Mouse (Mus musculus) MEL (cell line): ENCODE data around the gene Zfp74.

Source experiments
- CHD1 ChIP-seq: IDR thresholded peaks from 2 replicates; pipeline ENCODE4 v1.6.1; 2012; ENCODE audit warnings: low read depth, mild to moderate bottlenecking, inconsistent platforms, low read length, improper control_type of control experiment
- CTCF ChIP-seq, 3 experiments: IDR thresholded peaks in 2 of 3; conservative IDR thresholded peaks in 1 of 3; 2 replicates each; pipeline ENCODE4 v1.5.1; 2011 to 2012; ENCODE audit warnings: low read length in 3 of 3, low read depth in 2 of 3, mild to moderate bottlenecking in 2 of 3, improper control_type of control experiment in 1 of 3, inconsistent platforms in 1 of 3, mixed read lengths in 1 of 3, moderate library complexity in 1 of 3; ENCODE audit not compliant: control insufficient read depth in 1 of 3, insufficient read depth in 1 of 3, poor library complexity in 1 of 3, severe bottlenecking in 1 of 3
- EP300 ChIP-seq, 2 experiments: IDR thresholded peaks; 2 replicates each; pipeline ENCODE4 v1.6.1; 2011; ENCODE audit warnings: improper control_type of control experiment in 2 of 2, low read length in 2 of 2, low read depth in 1 of 2, mild to moderate bottlenecking in 1 of 2
- GABPA ChIP-seq: IDR thresholded peaks from 2 replicates; pipeline ENCODE4 v1.6.1; 2012; ENCODE audit warnings: low read depth, mild to moderate bottlenecking, inconsistent platforms, low read length, improper control_type of control experiment, moderate library complexity
- HCFC1 ChIP-seq: IDR thresholded peaks from 2 replicates; pipeline ENCODE4 v1.6.1; 2012; ENCODE audit warnings: low read depth, mild to moderate bottlenecking, inconsistent platforms, low read length, improper control_type of control experiment, moderate library complexity
- MAX ChIP-seq: IDR thresholded peaks from 2 replicates; pipeline ENCODE4 v1.6.1; 2011; ENCODE audit warnings: low read length, improper control_type of control experiment
- MXI1 ChIP-seq: IDR thresholded peaks from 2 replicates; pipeline ENCODE4 v1.6.1; 2011; ENCODE audit warnings: mild to moderate bottlenecking, low read depth, low read length, improper control_type of control experiment
- MYC ChIP-seq: IDR thresholded peaks from 2 replicates; pipeline ENCODE4 v1.6.1; 2011; ENCODE audit warnings: low read depth, mild to moderate bottlenecking, low read length, improper control_type of control experiment, moderate library complexity
- POLR2A ChIP-seq, 2 experiments: IDR thresholded peaks; 2 replicates each; pipeline ENCODE4 v1.6.1; 2011 to 2012; ENCODE audit warnings: low read length in 2 of 2, mild to moderate bottlenecking in 2 of 2, control low read depth in 1 of 2, improper control_type of control experiment in 1 of 2, low read depth in 1 of 2, moderate library complexity in 1 of 2; ENCODE audit not compliant: control insufficient read depth in 1 of 2, insufficient read depth in 1 of 2, poor library complexity in 1 of 2
- RAD21 ChIP-seq: IDR thresholded peaks from 2 replicates; pipeline ENCODE4 v1.6.1; 2011; ENCODE audit warnings: mild to moderate bottlenecking, low read depth, low read length, improper control_type of control experiment
- TBP ChIP-seq: IDR thresholded peaks from 2 replicates; pipeline ENCODE4 v1.8.0; 2011; ENCODE audit warnings: low read depth, low read length, improper control_type of control experiment
- TCF12 ChIP-seq: IDR thresholded peaks from 2 replicates; pipeline ENCODE4 v1.6.1; 2014; ENCODE audit warnings: low read depth, mild to moderate bottlenecking, inconsistent platforms, low read length, improper control_type of control experiment, moderate library complexity
- USF2 ChIP-seq, 2 experiments: IDR thresholded peaks; 2 replicates each; pipeline ENCODE4 v1.6.1; 2011 to 2012; ENCODE audit warnings: improper control_type of control experiment in 2 of 2, low read length in 2 of 2, borderline replicate concordance in 1 of 2, inconsistent platforms in 1 of 2, low read depth in 1 of 2, mild to moderate bottlenecking in 1 of 2; ENCODE audit not compliant: insufficient read depth in 1 of 2
- ZC3H11A ChIP-seq: IDR thresholded peaks from 2 replicates; pipeline ENCODE4 v1.6.1; 2012; ENCODE audit warnings: low read depth, mild to moderate bottlenecking, inconsistent platforms, low read length, improper control_type of control experiment

GRCm38 (mm10) chr7:29958125-29958724 is 4.3 kb upstream of the Zfp74 start:
- TF ChIP-seq HCFC1 (peak; percentile 42; the same call in 1 of the 2 replicates), TBP (no peak), CTCF (IDR thresholded peaks at IDR 0.05 in 2 of 3, conservative IDR thresholded peaks at IDR 0.05 in 1 of 3; ENCODE audit: control insufficient read depth in 1 of 3, insufficient read depth in 1 of 3, low read depth in 2 of 3, low read length in 3 of 3, poor library complexity in 1 of 3, severe bottlenecking in 1 of 3) (no peak), ZC3H11A (no peak), CHD1 (no peak), GABPA (no peak), EP300 (IDR thresholded peaks at IDR 0.05; ENCODE audit: low read depth in 1 of 2, low read length in 2 of 2) (peak; percentile 59 to 68), MXI1 (peak; percentile 80), RAD21 (no peak), TCF12 (peak; percentile 36; the same call in 1 of the 2 replicates), MYC (peak; percentile 88), USF2 (IDR thresholded peaks at IDR 0.05; ENCODE audit: borderline replicate concordance in 1 of 2, insufficient read depth in 1 of 2, low read depth in 1 of 2, low read length in 2 of 2) (no peak), MAX (peak; percentile 78), POLR2A (IDR thresholded peaks at IDR 0.05; ENCODE audit: control insufficient read depth in 1 of 2, insufficient read depth in 1 of 2, low read depth in 1 of 2, low read length in 2 of 2, poor library complexity in 1 of 2) (no peak)
